Mouse (Mus musculus) forebrain, embryonic 10.5 days (tissue): ENCODE data around the gene Krtdap. TPM values are rescaled to one million over a fixed set of nuclear protein-coding genes. Genes with fewer than 3 reads are reported as not detected.
A peak's percentile ranks its signal among the peaks of the same experiment; 100 is the strongest.

Experiments used
- DNase-seq: peaks from one replicate; pipeline ENCODE4 v3.0.0-alpha.2; 2017; ENCODE audit warnings: low spot score; ENCODE audit errors: extremely low spot score
- H3K27ac ChIP-seq: fragments of 300-500 bp; sonication (generic); 2 replicates; pipeline ENCODE4 v1.5.1; 2016; ENCODE audit warnings: mild to moderate bottlenecking
- H3K27me3 ChIP-seq: fragments of 300-500 bp; sonication (generic); 2 replicates; pipeline ENCODE4 v1.6.1; 2016; ENCODE audit warnings: mild to moderate bottlenecking; ENCODE audit not compliant: poor library complexity, severe bottlenecking
- H3K36me3 ChIP-seq: fragments of 300-500 bp; sonication (generic); replicated peaks from 2 replicates; pipeline ENCODE4 v1.6.1; 2016; ENCODE audit warnings: mild to moderate bottlenecking, moderate library complexity
- H3K4me1 ChIP-seq: fragments of 300-500 bp; sonication (generic); 2 replicates; pipeline ENCODE4 v1.6.1; 2016
- H3K4me3 ChIP-seq: fragments of 300-500 bp; sonication (generic); 2 replicates; pipeline ENCODE4 v1.5.1; 2016; ENCODE audit warnings: mild to moderate bottlenecking, moderate library complexity
- H3K9me3 ChIP-seq: fragments of 300-500 bp; sonication (generic); 2 replicates; pipeline ENCODE4 v1.6.1; 2016; ENCODE audit warnings: mild to moderate bottlenecking, moderate library complexity
- WGBS: fragments of 180-500 bp; shearing (Covaris S2); methylation state at CpG from one replicate; pipeline ENCODE4 v1.1.7; 2016; 5-methylcytosine and 5-hydroxymethylcytosine counted together
- polyA plus RNA-seq: library from polyadenylated mRNA; unstranded; fragments of >200 nt; fragmentation: Nextera tagmentation; extraction: Ambion mirVana; gene quantifications from 2 replicates; pipeline ENCODE4 v1.2.1, GENCODE M21; 2016

Gene Krtdap
- polyA plus RNA-seq, 1 experiment from 2014 or later, result not detected

DNA sequence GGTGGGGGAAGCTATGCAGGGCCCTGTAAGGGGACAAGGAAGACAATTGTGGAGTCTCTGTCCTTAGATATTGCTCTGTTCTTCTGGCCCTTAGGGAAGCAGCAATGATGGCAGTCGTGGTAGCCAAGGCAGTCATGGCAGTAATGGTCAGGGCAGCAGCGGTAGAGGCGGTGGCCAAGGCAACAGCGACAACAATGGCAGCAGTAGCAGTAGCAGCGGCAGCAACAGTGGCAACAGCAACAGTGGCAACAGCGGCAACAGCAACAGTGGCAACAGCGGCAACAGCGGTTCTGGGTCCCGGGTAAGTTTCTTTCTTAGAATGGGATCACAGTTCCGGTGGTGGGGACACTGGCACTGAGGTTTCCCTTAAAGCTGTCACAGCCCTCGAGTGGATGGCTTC is 22.5 kb upstream of the Krtdap start:
- Histone ChIP-seq H3K27me3 (0 out of 2 replicates have a peak, but pooled peaks cover 14% of the 10 kb centered on the region), H3K36me3 (no peaks in the 10 kb centered on the region), H3K27ac (no peak overlapping the region), H3K4me1 (peaks cover 14% of the 10 kb centered on the region), H3K9me3 (no peaks in the 10 kb centered on the region), H3K4me3 (peak overlapping the region; percentile 23; the same call in 1 of the 2 replicates)
- no peak for DNase-seq
- 52% methylated on average over 11 of the region's 11 CpGs for WGBS

GRCm38 (mm10) chr7:30766408-30766807 is 21.3 kb upstream of the Krtdap start:
- no peaks in the 10 kb centered on the region; the same call in 1 of the 2 replicates for H3K9me3 ChIP-seq
- H3K27me3 ChIP-seq, result 0 out of 2 replicates have a peak, but pooled peaks cover 14% of the 10 kb centered on the region
- H3K36me3 ChIP-seq, result no peaks in the 10 kb centered on the region
- DNase-seq, result no peak
- peaks cover 11% of the 10 kb centered on the region for H3K4me1 ChIP-seq
- 87% methylated on average over 4 of the region's 4 CpGs for WGBS
- H3K4me3 ChIP-seq, result no peak overlapping the region
- H3K27ac ChIP-seq, result no peak overlapping the region

DNA sequence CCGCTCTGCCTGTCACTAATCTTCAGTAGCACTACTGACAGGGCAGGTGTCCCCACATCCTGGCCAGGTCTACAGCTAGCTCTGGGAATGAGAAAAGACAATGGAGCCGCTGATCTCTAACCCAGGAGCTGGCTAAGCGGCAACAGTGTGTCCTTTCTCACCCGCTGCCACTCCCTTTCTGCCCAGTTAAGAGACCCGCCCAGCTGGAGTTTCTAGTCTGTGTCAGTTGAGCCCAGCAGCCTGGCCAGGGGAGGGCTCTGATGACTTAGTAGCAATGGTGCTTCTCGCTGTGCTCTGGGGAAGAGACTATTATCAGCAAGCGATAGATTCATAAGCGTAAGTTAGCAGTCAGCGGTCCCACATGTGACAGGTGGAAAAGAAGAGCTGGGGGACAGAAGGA is 18.5 kb upstream of the Krtdap start:
- H3K9me3 ChIP-seq, result peaks cover 8% of the 10 kb centered on the region; the same call in 1 of the 2 replicates
- no peak for DNase-seq
- peaks cover 11% of the 10 kb centered on the region for H3K4me1 ChIP-seq
- no peak overlapping the region for H3K27ac ChIP-seq
- no peaks in the 10 kb centered on the region for H3K36me3 ChIP-seq
- H3K27me3 ChIP-seq, result 0 out of 2 replicates have a peak, but pooled peaks cover 9% of the 10 kb centered on the region
- WGBS, result 36% methylated on average over 9 of the region's 9 CpGs
- H3K4me3 ChIP-seq, result no peak overlapping the region

DNA sequence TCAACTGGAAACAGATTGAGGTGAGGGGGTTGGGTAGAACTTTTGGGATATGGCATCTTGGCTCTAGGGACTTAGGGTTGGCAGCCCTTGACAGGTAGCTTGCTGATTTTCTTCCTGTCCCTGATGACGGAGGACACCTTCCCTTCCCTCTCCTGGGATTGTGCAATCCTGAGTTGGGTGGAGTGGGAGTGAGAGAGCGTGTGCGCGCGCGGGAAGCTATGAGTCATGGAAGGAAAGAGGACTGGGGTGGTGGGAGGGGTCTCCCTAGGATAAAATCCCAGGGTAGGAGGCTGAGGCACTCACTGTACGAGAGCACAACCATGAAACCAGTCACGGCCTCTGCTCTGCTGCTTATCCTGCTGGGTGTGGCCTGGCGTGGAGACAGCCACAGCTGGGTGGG is 11.6 kb upstream of the Krtdap start:
- DNase-seq, result no peak
- Histone ChIP-seq H3K27ac (no peak overlapping the region), H3K4me3 (no peak overlapping the region), H3K36me3 (no peaks in the 10 kb centered on the region), H3K4me1 (0 out of 2 replicates have a peak, but pooled peaks cover 4% of the 10 kb centered on the region), H3K27me3 (no peaks in the 10 kb centered on the region), H3K9me3 (peaks cover 8% of the 10 kb centered on the region; the same call in 1 of the 2 replicates)
- WGBS, result 93% methylated on average over 9 of the region's 9 CpGs

GRCm38 (mm10) chr7:30777081-30777579 is 10.6 kb upstream of the Krtdap start:
- 0 out of 2 replicates have a peak, but pooled peaks cover 4% of the 10 kb centered on the region for H3K4me1 ChIP-seq
- no peak for DNase-seq
- no peak overlapping the region for H3K4me3 ChIP-seq
- H3K27ac ChIP-seq, result no peak overlapping the region
- peaks cover 8% of the 10 kb centered on the region; the same call in 1 of the 2 replicates for H3K9me3 ChIP-seq
- H3K27me3 ChIP-seq, result no peaks in the 10 kb centered on the region
- H3K36me3 ChIP-seq, result no peaks in the 10 kb centered on the region
- 38% methylated on average over 7 of the region's 7 CpGs for WGBS

GRCm38 (mm10) chr7:30777911-30778310 is 9.8 kb upstream of the Krtdap start:
- Histone ChIP-seq H3K4me3 (no peak overlapping the region), H3K36me3 (no peaks in the 10 kb centered on the region), H3K9me3 (peaks cover 5% of the 10 kb centered on the region; the same call in 1 of the 2 replicates), H3K4me1 (0 out of 2 replicates have a peak, but pooled peaks cover 4% of the 10 kb centered on the region), H3K27ac (no peak overlapping the region), H3K27me3 (no peaks in the 10 kb centered on the region)
- DNase-seq, result no peak
- 81% methylated on average over 1 of the region's 1 CpGs for WGBS

DNA sequence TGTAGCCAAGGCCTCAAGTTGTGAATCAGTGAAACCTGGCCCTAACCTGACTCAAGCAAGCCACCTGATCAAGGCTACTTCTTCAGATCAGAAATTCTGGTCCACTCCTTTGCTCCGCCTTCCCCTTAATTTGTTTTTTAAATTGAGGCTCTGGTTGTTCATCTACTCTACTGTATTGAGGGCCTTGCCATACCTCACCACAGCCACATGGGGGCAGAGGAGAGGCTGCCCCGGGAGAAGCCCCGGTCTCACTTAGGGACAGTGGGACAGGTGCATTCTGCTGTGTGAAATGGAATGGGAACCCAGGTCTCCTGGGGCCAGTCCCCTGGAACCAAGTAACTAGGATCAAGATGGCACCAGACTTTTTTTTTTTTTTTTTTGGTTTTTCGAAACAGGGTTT is 5.9 kb upstream of the Krtdap start:
- WGBS, result 75% methylated on average over 4 of the region's 4 CpGs
- Histone ChIP-seq H3K27me3 (0 out of 2 replicates have a peak, but pooled peaks cover 1% of the 10 kb centered on the region), H3K4me3 (no peak overlapping the region), H3K27ac (no peak overlapping the region), H3K9me3 (no peaks in the 10 kb centered on the region), H3K4me1 (peaks cover 20% of the 10 kb centered on the region), H3K36me3 (no peaks in the 10 kb centered on the region)
- no peak for DNase-seq

GRCm38 (mm10) chr7:30782658-30783057 is 5.0 kb upstream of the Krtdap start:
- WGBS, result 75% methylated on average over 3 of the region's 3 CpGs
- Histone ChIP-seq H3K4me3 (no peak overlapping the region), H3K36me3 (no peaks in the 10 kb centered on the region), H3K27me3 (peaks cover 10% of the 10 kb centered on the region; the same call in 1 of the 2 replicates), H3K4me1 (peaks cover 16% of the 10 kb centered on the region), H3K27ac (no peak overlapping the region), H3K9me3 (no peaks in the 10 kb centered on the region)
- no peak for DNase-seq

- H3K4me1 ChIP-seq, result peaks cover 23% of the 10 kb centered on the region
- peaks cover 23% of the 10 kb centered on the region; the same call in 1 of the 2 replicates for H3K27me3 ChIP-seq
- 76% methylated on average over 1 of the region's 1 CpGs for WGBS
- H3K27ac ChIP-seq, result no peak overlapping the region
- no peaks in the 10 kb centered on the region for H3K36me3 ChIP-seq
- no peak for DNase-seq
- H3K9me3 ChIP-seq, result no peaks in the 10 kb centered on the region
- H3K4me3 ChIP-seq, result no peak overlapping the region
Measured at GRCm38 (mm10) chr7:30785154-30785553, 2.5 kb upstream of the Krtdap start.

- no peaks in the 10 kb centered on the region for H3K9me3 ChIP-seq
- H3K27ac ChIP-seq, result no peak overlapping the region
- WGBS, result 74% methylated on average over 13 of the region's 13 CpGs
- H3K27me3 ChIP-seq, result peaks cover 23% of the 10 kb centered on the region; the same call in 1 of the 2 replicates
- H3K36me3 ChIP-seq, result no peaks in the 10 kb centered on the region
- H3K4me3 ChIP-seq, result no peak overlapping the region
- DNase-seq, result no peak
- H3K4me1 ChIP-seq, result peaks cover 23% of the 10 kb centered on the region
Measured at GRCm38 (mm10) chr7:30785721-30786546, 1.8 kb upstream of the Krtdap start.

- no peaks in the 10 kb centered on the region for H3K9me3 ChIP-seq
- 84% methylated on average over 10 of the region's 10 CpGs for WGBS
- DNase-seq, result no peak
- no peaks in the 10 kb centered on the region for H3K36me3 ChIP-seq
- no peak overlapping the region for H3K4me3 ChIP-seq
- H3K4me1 ChIP-seq, result peaks cover 21% of the 10 kb centered on the region
- no peak overlapping the region for H3K27ac ChIP-seq
- peaks cover 23% of the 10 kb centered on the region; the same call in 1 of the 2 replicates for H3K27me3 ChIP-seq
Measured at GRCm38 (mm10) chr7:30790141-30790540, 2.4 kb downstream of the Krtdap start.

GRCm38 (mm10) chr7:30791921-30792320 is 4.2 kb downstream of the Krtdap start:
- Histone ChIP-seq H3K36me3 (no peaks in the 10 kb centered on the region), H3K9me3 (no peaks in the 10 kb centered on the region), H3K27me3 (peaks cover 21% of the 10 kb centered on the region; the same call in 1 of the 2 replicates), H3K4me3 (no peak overlapping the region), H3K27ac (no peak overlapping the region), H3K4me1 (peaks cover 7% of the 10 kb centered on the region)
- DNase-seq, result no peak
- WGBS, result 28% methylated on average over 9 of the region's 9 CpGs

- Histone ChIP-seq H3K27ac (no peak overlapping the region), H3K9me3 (peaks cover 5% of the 10 kb centered on the region; the same call in 1 of the 2 replicates), H3K27me3 (no peaks in the 10 kb centered on the region), H3K36me3 (no peaks in the 10 kb centered on the region), H3K4me1 (no peaks in the 10 kb centered on the region), H3K4me3 (no peak overlapping the region)
- DNase-seq, result no peak
Measured at GRCm38 (mm10) chr7:30794921-30795320, 7.2 kb downstream of the Krtdap start.
